Mouse (Mus musculus) natural killer cell, adult 2 months (primary cell): Measurements from ENCODE around the gene Tanc1.

ENCODE experiments used
- DNase-seq, 2 experiments: peaks; one replicate each; pipeline ENCODE4 v3.0.0; 2022; ENCODE audit warnings: low spot score in 2 of 2

Gene Tanc1

DNA sequence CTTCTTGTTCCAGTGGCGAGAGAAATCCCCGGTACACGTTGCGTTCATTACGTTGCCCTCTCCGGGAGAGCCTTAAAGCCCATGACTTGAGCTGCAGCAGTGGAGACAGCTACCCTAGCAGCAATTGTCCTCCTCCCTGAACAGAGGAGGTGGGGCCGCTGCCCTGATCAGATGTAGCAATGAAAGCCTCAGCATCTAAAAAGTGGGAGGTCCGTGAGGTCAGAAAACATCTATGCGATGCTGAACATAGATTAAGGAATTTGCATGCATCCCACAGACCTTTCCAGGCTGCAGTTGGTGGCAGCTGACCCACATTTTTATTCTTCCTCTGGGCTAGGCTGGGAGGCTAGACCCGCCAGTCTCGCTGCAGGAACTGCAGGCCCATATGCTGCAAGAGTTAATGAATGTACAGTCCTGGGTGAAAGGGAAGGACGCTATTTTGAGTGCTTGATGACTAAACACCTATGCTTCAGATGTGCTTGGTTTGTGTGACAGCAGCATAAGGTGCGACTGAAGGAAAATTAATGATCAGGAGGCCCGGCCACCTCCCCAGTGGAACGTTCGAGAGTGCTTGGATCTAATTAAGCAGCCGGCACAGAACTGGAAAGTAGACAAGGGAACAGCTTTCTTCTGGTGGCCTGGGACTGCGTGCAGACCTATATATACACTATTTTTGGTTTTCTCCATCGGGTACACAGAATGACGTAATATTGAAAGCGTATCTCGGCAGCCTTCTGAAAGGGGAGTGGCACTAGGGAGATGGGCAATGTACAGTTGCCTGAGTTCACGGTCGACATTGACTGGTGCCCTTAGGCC is 107.0 kb downstream of the Tanc1 start:
- DNase-seq = no peak

DNA sequence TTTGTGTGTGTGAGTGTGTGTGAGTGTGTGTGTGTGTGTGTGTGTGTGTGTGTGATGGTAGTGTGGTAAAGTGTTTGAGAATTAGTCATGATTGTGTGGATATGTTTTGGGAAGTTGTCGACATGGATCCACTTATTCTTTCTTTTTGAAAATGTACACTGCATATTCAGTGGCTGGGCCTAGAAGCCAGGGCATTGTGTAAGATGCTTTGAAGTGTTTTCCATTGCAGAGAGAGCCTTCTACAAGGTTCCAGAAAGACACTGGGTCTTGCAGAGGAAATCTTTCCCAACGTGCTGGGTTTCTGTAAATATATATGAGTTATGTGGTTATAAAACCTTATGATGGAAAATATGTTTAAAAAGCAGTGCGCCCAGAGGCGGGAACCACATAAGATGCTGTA is 108.0 kb downstream of the Tanc1 start:
- no peak for DNase-seq

DNA sequence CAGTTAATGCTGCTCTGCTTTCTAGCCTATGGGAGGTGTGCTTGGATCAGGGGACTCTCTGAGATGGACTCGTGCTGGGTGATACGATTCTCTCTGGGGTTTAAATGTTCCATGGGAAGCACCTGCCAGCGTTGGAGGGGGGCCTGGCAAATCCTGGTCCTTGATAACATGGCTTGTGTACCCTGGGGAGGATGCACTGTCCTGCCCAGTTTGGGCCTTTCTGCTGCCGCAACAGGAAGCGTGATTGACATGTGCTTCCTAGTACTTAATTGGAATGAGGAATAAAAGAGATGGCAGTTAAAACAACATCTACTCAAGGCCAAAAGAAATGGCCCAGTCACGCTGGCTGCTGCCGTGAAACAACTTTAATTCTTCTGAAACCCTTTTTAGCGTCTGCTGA is 109.3 kb downstream of the Tanc1 start:
- no peak for DNase-seq

DNA sequence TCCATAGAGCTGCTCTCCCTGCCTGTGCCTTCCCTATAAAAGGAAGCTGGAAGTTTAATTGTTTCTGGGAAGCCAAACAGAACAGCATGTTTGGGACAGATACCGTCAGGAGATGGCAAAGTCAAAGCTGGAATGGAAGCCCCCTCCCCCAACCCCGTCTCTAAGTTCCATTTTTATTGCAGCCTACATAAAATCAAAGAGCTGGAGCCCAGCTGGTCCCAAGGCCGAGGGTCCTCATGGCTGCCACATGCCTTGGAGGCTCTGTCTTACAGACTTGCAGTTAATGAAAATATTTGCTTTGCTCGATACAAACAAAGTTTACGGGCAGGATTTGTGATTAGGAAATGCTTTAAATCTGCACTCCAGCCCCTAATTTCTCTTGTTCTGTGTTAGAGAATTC is 109.9 kb downstream of the Tanc1 start:
- DNase-seq = no peak

DNA sequence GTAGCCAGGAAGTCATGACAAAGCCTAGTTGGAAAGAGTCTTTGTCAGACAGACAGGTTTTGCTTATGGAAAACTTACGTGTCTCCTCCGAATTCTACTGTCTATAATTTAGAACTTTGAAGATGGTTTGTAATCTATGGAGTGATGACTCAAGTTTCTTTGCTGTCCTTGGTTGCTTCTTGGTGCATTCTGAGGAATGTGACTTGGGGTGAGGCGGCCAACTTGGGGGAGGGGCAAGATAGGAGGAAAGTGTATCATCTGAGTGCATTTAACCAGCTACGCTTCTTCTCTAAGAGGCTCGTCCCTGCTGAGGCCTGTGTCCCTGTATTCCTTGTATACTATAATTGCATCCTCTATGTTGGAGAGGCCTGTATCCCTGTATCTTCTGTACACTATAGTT is 111.5 kb downstream of the Tanc1 start:
- no peak for DNase-seq

DNA sequence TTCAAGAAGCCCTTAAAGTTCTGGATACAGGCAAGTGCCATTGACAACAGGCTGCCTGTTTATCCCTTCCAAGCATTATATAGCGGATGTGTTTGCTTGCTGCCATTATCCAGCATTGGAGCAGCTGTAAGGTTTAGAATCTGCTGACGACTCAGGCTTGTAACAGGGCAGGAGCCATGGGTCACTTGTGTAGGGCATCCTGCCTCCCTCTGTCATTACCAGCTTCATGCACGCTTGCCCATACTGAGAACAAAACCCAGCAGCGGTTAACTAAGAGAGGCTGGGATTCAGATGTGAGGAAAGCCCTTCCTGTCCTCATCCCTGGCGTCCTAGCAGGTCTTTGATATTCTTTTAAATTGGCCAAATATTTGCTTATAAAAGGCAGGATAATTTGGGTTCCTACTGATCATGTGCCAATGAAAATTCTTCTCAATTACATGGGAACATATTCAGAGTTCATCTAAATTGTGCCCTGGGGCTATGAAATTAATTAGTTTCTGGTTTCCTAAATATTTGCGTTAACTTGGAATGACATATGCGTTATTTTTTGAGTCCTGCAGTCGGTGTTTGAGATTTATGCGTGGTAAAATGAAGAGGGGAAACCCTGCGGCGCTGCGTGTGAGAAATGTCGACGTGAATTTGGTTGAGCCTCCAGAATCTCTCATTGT is 113.8 kb downstream of the Tanc1 start:
- no peak for DNase-seq

DNA sequence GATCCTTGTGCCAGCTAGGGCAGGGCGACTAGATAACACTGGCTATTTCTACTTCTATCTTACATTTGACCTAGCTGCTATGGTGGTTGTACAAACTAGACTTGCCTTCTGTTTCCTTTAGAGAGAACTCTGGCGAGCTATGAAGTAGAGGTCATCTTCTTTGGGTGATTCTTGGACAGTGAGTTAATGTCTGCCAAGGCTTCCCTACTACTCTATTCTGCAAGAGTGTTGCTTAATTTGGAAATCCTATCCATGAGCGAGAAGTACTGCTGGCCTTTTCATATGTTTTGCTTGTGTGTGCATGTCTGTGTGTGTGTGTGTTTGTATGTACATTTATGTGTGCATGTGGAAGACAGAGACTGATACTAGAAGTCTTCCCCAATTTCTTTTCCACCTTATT is 120.0 kb downstream of the Tanc1 start:
- DNase-seq = no peak

DNA sequence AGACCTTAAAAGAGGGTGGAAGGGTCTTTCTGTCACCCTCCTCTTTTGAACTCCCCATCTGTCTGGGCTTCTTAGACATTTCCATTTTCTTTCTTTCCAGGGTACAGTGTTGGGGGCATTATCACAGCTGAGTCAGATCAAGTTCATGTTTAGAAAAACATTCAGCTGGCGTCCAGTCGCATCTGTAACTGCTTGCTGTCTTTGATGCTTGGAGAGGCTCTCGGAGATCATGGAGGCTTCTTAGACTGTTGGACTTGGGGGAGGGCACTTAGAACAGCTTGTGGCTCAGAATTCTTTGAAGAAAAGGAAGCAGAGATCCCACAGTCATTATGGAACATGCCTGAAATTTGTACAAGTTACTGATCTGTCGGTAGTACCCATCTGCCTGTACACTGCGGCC is 121.6 kb downstream of the Tanc1 start:
- DNase-seq = no peak

DNA sequence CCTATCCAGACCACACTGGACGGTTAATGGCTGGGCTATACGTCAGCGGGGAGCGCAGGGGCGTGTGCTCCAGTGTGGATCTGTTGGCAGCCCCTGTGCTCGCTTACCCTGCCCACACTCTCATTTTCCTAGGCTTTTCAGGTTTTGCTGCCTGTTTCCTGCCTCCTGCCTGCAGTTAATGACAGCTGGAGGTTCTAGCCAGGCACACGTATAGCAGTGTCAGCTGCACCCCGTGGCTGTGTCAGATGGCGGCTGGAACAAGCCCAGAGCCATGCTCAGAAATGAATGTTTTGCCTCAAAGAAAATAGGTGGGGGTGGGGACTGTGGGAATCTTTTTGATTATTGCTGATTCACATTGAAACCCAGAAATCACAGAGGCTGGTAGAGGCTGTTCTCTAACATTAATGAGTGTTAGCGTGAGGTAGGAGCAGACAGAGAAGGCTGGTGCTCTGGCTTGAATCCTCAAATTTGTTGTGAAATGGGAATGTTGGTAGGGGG is 124.6 kb downstream of the Tanc1 start:
- no peak for DNase-seq

DNA sequence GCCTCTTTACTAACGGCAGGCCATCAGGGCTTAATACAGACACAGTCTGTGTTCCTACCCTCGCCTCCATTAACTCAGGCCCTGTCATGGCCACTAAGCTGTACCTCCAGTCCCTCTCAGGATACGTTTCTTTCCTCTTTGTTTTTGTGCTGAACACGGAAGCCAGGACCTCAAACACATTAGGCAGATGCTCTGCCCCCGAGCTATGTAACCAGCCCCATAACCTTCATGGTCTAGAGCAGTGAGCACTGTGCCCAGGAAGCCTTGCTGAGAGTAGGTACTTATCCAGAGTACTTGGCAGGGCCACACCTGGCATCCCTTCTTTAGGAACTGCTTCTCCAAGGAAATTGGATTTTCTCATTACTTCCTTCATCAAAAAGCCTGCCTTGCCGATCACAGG is 125.5 kb downstream of the Tanc1 start:
- DNase-seq = no peak

DNA sequence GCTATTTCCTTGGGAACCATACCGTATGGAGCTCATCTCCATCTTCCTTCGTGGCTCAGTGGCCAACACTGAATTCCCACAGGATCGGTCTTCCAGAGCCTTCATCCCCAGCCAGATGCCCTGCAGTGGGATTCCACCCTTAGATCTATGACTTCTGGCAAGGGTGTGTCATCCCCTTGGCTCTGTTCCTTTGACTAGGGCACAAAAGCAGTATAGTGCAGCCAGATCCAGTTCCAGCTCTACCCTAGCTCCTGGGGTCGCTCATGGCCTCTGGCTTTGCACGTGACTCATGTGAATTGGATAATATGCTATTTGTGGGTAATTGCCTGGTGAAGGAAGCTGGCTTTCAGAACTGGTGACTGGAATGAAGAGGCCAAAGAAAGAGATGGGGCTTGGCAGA is 126.5 kb downstream of the Tanc1 start:
- no peak for DNase-seq

DNA sequence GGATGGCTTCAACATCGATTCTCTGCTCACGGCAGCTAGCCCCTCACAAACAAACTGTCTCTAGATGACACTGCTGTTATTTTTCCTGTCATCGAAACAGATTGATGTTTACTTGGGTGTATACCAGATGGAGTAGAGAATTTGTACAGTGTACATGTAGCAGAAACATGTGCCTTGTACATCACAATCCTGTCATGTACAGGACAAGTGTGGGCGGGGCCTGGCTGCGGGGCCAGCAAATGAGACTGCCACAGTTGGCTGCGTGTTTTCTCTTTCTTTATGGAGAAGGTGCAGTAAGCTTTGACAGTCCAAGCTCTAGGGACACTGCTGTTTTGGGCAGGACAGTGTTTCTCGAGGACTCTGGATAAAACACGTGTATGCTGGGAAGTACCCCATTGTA is 127.2 kb downstream of the Tanc1 start:
- DNase-seq = no peak

DNA sequence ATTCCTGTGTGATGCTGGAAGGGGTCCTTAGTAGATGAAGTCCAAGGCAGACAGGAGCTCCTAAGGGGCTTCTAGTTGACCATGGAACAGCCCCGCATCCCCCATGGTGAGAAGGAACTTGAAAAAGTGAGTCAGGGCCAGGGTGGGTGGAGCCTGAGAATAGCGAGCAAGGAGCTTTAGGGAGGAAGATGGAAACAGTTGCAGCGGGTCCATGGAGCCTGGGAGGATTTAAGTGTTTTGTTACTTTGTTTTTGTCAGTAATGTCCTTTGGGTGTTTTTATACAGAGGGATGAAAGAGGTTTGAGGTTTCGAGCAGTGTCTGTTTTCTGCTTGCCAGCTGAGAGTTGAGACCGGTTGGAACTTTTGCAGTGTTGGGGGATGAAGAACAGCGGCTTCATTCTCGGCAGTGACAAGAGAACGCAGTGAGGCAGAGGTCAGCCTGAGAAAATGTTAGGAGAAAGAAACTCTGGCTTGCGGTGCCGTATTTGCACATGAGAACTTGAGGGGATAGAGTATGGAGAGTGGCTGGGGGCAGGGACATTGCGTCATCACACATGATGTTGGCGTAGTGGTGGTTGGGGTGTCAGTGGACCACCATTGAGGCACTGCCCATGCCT is 130.8 kb downstream of the Tanc1 start:
- DNase-seq = no peak

DNA sequence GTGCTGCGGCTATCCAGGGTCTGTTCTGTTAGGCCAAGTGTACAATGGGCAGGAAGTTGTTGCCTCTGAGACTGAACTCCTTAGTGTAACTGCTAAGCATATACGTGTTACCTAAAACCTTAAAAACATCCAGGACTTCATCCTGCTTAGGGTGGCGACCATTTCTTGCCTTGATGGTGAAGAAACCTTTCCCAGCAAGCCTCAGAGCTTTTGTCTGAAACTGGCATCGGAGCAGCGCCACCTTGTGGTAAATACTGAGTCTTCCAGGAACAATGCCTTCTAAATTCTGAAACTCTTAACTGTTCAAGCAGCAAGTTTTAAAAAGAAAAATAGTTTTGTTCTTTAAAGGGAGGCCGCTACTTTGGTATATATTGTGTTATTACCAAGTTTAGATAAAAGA is 133.6 kb downstream of the Tanc1 start:
- peak; percentile 19 to 25 for DNase-seq

DNA sequence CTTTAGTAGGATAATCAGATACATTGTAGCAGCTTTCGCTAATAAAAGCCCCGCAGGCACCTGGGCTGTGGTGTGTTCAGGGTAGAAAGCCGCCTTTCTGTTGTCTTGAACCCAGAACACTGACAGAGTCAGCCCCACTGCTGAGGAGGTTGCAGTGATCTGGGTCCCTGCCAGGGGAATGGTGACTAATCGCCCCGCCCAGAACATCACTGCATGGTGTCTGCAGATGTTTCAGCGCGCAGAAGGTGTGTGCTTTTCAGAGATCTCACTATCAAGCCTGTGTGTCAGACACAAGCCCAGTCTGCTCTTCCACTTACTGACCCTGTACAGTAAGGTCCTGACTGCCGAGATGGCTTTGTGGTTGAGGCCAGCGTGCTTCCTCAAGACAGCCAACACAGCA is 134.2 kb downstream of the Tanc1 start:
- DNase-seq = no peak

DNA sequence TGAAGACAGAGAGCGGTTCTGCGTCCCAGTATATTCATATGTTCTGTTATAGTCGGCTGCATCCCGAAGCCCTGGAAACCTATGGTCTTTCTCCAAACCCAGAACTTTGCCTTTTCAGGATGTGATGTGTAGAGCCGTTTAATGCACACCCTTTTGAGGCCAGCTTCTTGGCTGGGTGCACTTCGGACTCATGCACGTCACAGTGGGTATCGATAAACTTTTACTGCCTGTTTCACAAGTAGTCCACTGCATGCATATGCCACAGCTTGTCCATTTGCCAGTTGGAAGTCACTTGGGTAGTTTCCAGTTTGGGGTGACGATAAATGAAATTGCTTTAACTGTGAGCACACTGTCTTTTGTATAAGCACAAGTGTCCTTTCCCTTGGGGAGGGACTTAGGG is 135.9 kb downstream of the Tanc1 start:
- no peak for DNase-seq

DNA sequence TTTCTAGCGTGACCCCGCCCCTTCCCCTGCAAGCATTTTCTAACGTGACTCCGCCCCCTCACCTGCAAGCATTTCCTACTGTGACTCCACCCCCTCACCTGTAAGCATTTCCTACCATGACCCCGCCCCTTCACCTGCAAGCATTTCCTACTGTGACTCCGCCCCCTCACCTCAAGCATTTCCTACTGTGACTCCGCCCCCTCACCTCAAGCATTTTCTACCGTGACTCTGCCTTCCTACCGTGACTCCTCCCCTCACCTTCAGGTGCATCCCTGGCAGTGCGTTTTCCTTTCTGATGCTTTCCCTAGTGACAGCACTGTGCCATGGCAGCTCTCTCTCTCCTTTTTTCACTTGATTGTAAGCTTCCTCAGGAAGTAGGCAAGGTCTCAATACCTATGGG is 137.5 kb downstream of the Tanc1 start:
- DNase-seq = no peak

DNA sequence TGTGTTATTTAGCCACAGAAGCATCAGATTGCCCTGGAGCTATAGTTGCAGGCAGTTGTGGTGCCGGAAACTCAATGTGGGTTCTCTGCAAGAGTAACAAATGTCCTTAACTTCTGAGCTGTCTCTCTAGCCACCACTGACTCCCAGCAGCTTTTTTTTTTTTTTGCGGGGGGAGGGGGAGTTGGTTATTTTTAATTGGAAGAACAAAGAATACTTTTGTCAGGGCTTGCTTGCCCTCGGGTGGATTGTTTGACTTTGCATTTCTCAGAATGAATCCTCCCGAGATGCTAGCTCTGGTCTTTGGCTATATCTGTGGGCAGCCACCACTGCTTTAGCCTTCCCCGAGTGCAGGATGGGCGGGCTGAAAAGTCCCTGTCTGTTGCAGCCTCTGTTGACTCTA is 139.3 kb downstream of the Tanc1 start:
- DNase-seq = no peak

DNA sequence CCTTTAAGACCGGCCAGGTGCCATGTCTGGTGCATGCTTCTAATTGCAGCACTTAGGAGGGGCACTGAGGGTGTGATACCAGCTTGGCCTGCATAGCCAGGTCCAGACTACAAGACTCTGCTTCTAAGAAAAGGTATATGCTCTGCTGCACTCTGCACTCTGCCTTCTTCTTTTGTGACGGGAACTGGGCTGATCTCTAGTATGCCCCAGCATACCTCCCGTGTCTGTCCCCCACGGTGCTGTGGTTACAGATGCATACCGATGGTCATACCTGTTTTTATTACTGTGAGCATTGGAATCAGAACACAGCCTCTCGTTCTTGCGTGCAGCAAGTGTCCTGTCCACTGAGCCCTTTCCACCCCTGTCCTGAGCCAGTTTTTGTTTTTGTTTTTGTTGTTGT is 140.3 kb downstream of the Tanc1 start:
- no peak for DNase-seq

DNA sequence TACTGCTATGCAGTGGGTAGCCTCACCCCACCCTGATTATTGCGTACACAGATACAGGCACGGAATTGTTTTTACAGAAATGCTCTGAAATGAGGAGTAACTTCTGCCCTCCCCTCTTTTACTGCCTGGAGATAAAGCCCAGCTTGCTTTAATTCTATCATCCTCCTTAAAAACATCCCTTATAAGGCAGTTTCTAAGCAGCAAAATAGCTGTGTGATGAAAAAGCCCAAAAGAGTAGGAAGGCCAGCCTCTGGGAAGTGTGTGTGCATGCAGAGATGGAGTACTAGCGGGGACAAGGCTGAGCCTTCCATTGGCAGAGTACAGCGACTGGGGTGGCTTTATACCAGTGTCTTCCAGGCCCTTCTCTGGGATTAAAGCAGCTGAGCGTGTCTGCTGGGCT is 140.9 kb downstream of the Tanc1 start:
- no peak for DNase-seq

DNA sequence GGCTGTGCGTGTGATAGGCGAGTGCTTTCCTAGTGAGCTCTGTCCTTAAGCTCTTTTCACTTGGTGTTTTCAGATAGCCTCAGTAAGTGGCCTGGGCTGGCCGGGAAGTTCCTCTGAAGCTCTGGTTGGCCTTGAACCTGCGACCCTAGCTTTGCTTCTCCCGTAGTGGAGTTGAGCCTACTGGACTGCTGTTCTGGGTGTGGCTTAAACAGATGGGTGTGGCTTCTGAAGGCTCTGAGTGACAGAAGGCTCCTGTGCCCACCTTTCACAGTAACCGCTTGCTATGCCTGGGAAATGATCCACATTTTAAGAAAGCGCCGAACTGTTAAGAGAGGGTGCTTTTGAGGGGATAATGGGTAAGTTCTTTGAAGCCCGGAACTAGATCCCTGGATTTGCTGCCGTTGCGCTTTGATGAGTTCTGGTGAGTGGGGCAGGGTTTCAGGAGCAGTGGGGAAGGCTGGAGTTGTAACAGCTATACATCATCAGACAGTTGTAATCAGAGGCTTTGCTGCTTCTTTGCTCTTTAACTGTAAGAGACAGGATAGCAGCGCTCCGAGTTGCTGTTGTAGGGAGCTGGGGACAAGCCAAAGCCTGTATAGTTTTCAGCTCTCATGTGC is 144.4 kb downstream of the Tanc1 start:
- DNase-seq = no peak

DNA sequence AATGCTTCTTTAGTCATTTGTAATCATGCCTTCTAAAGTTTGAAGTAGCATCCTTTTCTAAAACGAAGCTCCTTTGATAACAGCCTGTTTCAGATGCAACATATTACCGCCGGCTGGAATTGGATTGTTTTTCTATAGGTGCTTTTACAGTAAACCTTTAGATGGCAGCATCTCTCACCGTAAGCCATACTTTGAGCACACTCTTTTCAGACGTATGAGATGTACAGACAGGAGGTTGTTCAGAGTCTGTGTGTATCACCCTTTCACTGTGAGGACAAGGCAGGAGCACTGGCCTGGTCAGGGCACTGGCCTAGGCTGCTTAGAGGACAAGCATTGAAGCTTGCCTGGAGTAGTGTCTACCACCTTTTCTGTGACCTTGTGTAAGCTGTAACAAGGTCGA is 145.2 kb downstream of the Tanc1 start:
- no peak for DNase-seq
